Mouse (Mus musculus): Measurements from ENCODE around the gene Ap5z1. TPM values are rescaled to one million over a fixed set of nuclear protein-coding genes. Genes with fewer than 3 reads are reported as not detected.

Gene Ap5z1
- polyA plus RNA-seq, 1 experiment from 2014 or later: 30.6 TPM

GRCm38 (mm10) chr5:142505695-142506423 is 42.1 kb downstream of the Ap5z1 start:
- ChIA-PET POLR2A (interaction anchor here (0.6 kb wide), 1 partner anchor 37 kb away, joined by 3 read pairs; no protein-coding TSS in a partner anchor), CTCF (interaction anchor here (0.6 to 5.2 kb wide), 8 partner anchors 20 to 51 kb away, joined by 3 to 34 read pairs (median 3); partner anchors contain the start of gene Radil)
- TF ChIP-seq CTCF (IDR thresholded peaks at IDR 0.05): no peak
- DNase-seq (ENCODE audit: low read depth, low spot score) (no peak), ATAC-seq (no peak)
- in situ Hi-C loops (cut with MboI; ENCODE audit: low pct_unique_long_range_greater_than_20kb): loop anchor here (10.0 kb wide), 1 partner anchor 209 kb away; no protein-coding TSS in a partner anchor
- H3K27me3 ChIP-seq: no peaks in the 10 kb centered on the region

- no peak for ATAC-seq
- POLR2A ChIA-PET: interaction anchor here (1.0 kb wide), 1 partner anchor 41 kb away, joined by 5 read pairs; the partner anchor contains the start of gene Radil
- CTCF ChIA-PET: interaction anchor here (1.1 to 1.3 kb wide), 2 partner anchors 41 to 108 kb away, joined by 3 to 4 read pairs; partner anchors contain the start of gene Radil
- in situ Hi-C loops (cut with MboI; ENCODE audit: low pct_unique_long_range_greater_than_20kb): loop anchor here (10.0 kb wide), 1 partner anchor 205 kb away; no protein-coding TSS in a partner anchor
- DNase-seq (ENCODE audit: low read depth, low spot score): no peak
- H3K27me3 ChIP-seq: no peaks in the 10 kb centered on the region
- no peak for TF ChIP-seq CTCF (IDR thresholded peaks at IDR 0.05)
Measured at GRCm38 (mm10) chr5:142509141-142510060, 45.7 kb downstream of the Ap5z1 start.

- H3K27me3 ChIP-seq: no peaks in the 10 kb centered on the region
- CTCF ChIA-PET: no interaction called here
- in situ Hi-C loops (cut with MboI; ENCODE audit: low pct_unique_long_range_greater_than_20kb): no loop called here
- no peak for TF ChIP-seq CTCF (IDR thresholded peaks at IDR 0.05)
- DNase-seq (ENCODE audit: low read depth, low spot score) (no peak), ATAC-seq (no peak)
- POLR2A ChIA-PET: interaction anchor here (1.0 kb wide), 1 partner anchor 41 kb away, joined by 5 read pairs; the partner anchor contains the start of gene Radil
Measured at GRCm38 (mm10) chr5:142510061-142510414, 46.3 kb downstream of the Ap5z1 start.

- POLR2A ChIA-PET: interaction anchor here (0.6 kb wide), 2 partner anchors 40 to 204 kb away, joined by 3 to 4 read pairs; no protein-coding TSS in a partner anchor
- in situ Hi-C loops (cut with MboI; ENCODE audit: low pct_unique_long_range_greater_than_20kb): no loop called here
- TF ChIP-seq CTCF (IDR thresholded peaks at IDR 0.05): no peak
- DNase-seq (ENCODE audit: low read depth, low spot score) (no peak), ATAC-seq (no peak)
- CTCF ChIA-PET: interaction anchor here (1.7 to 1.8 kb wide), 2 partner anchors 10 to 38 kb away, joined by 4 to 5 read pairs; partner anchors contain the start of gene Radil
- H3K27me3 ChIP-seq: no peaks in the 10 kb centered on the region
Measured at GRCm38 (mm10) chr5:142512112-142512511, 48.4 kb downstream of the Ap5z1 start.

GRCm38 (mm10) chr5:142518973-142519372 is 55.2 kb downstream of the Ap5z1 start:
- no peaks in the 10 kb centered on the region for H3K27me3 ChIP-seq
- ChIA-PET POLR2A (no interaction called here), CTCF (interaction anchor here (1.0 kb wide), 1 partner anchor 32 kb away, joined by 3 read pairs; the partner anchor contains the start of gene Radil)
- in situ Hi-C loops (cut with MboI; ENCODE audit: low pct_unique_long_range_greater_than_20kb): no loop called here
- no peak for TF ChIP-seq CTCF (IDR thresholded peaks at IDR 0.05)
- ATAC-seq (no peak), DNase-seq (ENCODE audit: low read depth, low spot score) (no peak)

GRCm38 (mm10) chr5:142520360-142520759 is 56.6 kb downstream of the Ap5z1 start:
- POLR2A ChIA-PET: no interaction called here

GRCm38 (mm10) chr5:142521195-142521866 is 57.6 kb downstream of the Ap5z1 start:
- CTCF ChIA-PET: interaction anchor here (1.0 to 2.4 kb wide), 4 partner anchors 14 to 23 kb away, joined by 3 to 7 read pairs (median 4); no protein-coding TSS in a partner anchor
- ATAC-seq: no peak

More at GRCm38 (mm10) chr5:142520360-142520759, 56.6 kb downstream of the Ap5z1 start:
- no peaks in the 10 kb centered on the region for H3K27me3 ChIP-seq
- no peak for TF ChIP-seq CTCF (IDR thresholded peaks at IDR 0.05)
- CTCF ChIA-PET: interaction anchor here (1.7 kb wide), 1 partner anchor 15 kb away, joined by 6 read pairs; no protein-coding TSS in a partner anchor
- ATAC-seq: no peak
- in situ Hi-C loops (cut with MboI; ENCODE audit: low pct_unique_long_range_greater_than_20kb): no loop called here
- no peak for DNase-seq (ENCODE audit: low read depth, low spot score)

GRCm38 (mm10) chr5:142524711-142525464 is 61.1 kb downstream of the Ap5z1 start:
- TF ChIP-seq CTCF (IDR thresholded peaks at IDR 0.05): no peak
- DNase-seq (ENCODE audit: low read depth, low spot score) (no peak), ATAC-seq (no peak)
- ChIA-PET CTCF (no interaction called here), POLR2A (no interaction called here)
- H3K27me3 ChIP-seq: peaks cover 6% of the 10 kb centered on the region
- in situ Hi-C loops (cut with MboI; ENCODE audit: low pct_unique_long_range_greater_than_20kb): no loop called here

More at GRCm38 (mm10) chr5:142521195-142521866, 57.6 kb downstream of the Ap5z1 start:
- no peak for TF ChIP-seq CTCF (IDR thresholded peaks at IDR 0.05)
- H3K27me3 ChIP-seq: peaks cover 2% of the 10 kb centered on the region
- DNase-seq (ENCODE audit: low read depth, low spot score): no peak
- POLR2A ChIA-PET: no interaction called here
- in situ Hi-C loops (cut with MboI; ENCODE audit: low pct_unique_long_range_greater_than_20kb): no loop called here

Other genes starting within 250 kb of the Ap5z1 start
- gene Foxk1, start 62.4 kb upstream of the Ap5z1 start, polyA plus RNA-seq (2021): 29.3 TPM
- gene Papolb, start 66.1 kb downstream of the Ap5z1 start, polyA plus RNA-seq (2021): 0.04 TPM
- 0.42 TPM for gene Radil, start 87.2 kb downstream of the Ap5z1 start, polyA plus RNA-seq (2021)
- gene Mmd2, start 144.9 kb downstream of the Ap5z1 start, polyA plus RNA-seq (2021): not detected
- 60.3 TPM for gene Wipi2, start 163.8 kb downstream of the Ap5z1 start, polyA plus RNA-seq (2021)
- gene Slc29a4, start 228.6 kb downstream of the Ap5z1 start, polyA plus RNA-seq (2021): 0.05 TPM

Measured in Patski (cell line).